Mouse (Mus musculus) layer of hippocampus, adult 9-11 months (tissue): ENCODE measurements around the gene Commd1.

Experiments
- DNase-seq: peaks from one replicate; pipeline ENCODE4 v3.0.0; 2022

Gene Commd1

GRCm38 (mm10) chr11:22937716-22938316 lies 44.4 kb downstream of the Commd1 start:
- DNase-seq: no peak

- DNase-seq: peak; percentile 25
These were observed 45.6 kb downstream of the Commd1 start for GRCm38 (mm10) chr11:22936446-22937125.

- no peak for DNase-seq
These were observed 50.0 kb downstream of the Commd1 start for GRCm38 (mm10) chr11:22932167-22932566.

- no peak for DNase-seq
These were observed 50.8 kb downstream of the Commd1 start for GRCm38 (mm10) chr11:22931320-22931905.

GRCm38 (mm10) chr11:22930129-22930528 lies 52.1 kb downstream of the Commd1 start:
- no peak for DNase-seq

- no peak for DNase-seq
These were observed 53.5 kb downstream of the Commd1 start for GRCm38 (mm10) chr11:22928586-22929169.

- DNase-seq: no peak
These were observed 58.6 kb downstream of the Commd1 start for GRCm38 (mm10) chr11:22923606-22924005.

- no peak for DNase-seq
These were observed 59.6 kb downstream of the Commd1 start for GRCm38 (mm10) chr11:22922546-22922945.

- no peak for DNase-seq
These were observed 62.8 kb downstream of the Commd1 start for GRCm38 (mm10) chr11:22919336-22919735.

- no peak for DNase-seq
These were observed 64.4 kb downstream of the Commd1 start for GRCm38 (mm10) chr11:22917786-22918185.

- DNase-seq: no peak
These were observed 68.4 kb downstream of the Commd1 start for GRCm38 (mm10) chr11:22913744-22914143.

GRCm38 (mm10) chr11:22911831-22912230 lies 70.4 kb downstream of the Commd1 start:
- DNase-seq: no peak

- DNase-seq: no peak
These were observed 75.7 kb downstream of the Commd1 start for GRCm38 (mm10) chr11:22906453-22906865.

GRCm38 (mm10) chr11:22902923-22903322 lies 79.3 kb downstream of the Commd1 start:
- DNase-seq: no peak

GRCm38 (mm10) chr11:22900041-22900440 lies 82.1 kb downstream of the Commd1 start:
- no peak for DNase-seq

- no peak for DNase-seq
These were observed 84.5 kb downstream of the Commd1 start for GRCm38 (mm10) chr11:22897642-22898041.

- DNase-seq: no peak
These were observed 85.1 kb downstream of the Commd1 start for GRCm38 (mm10) chr11:22897127-22897526.

- DNase-seq: no peak
These were observed 89.1 kb downstream of the Commd1 start for GRCm38 (mm10) chr11:22893075-22893474.

GRCm38 (mm10) chr11:22892466-22892865 lies 89.7 kb downstream of the Commd1 start:
- no peak for DNase-seq

- no peak for DNase-seq
These were observed 90.3 kb downstream of the Commd1 start for GRCm38 (mm10) chr11:22891876-22892275.

- DNase-seq: no peak
These were observed 90.9 kb downstream of the Commd1 start for GRCm38 (mm10) chr11:22891242-22891641.

GRCm38 (mm10) chr11:22889224-22889623 lies 93.0 kb downstream of the Commd1 start:
- peak; percentile 68 for DNase-seq

GRCm38 (mm10) chr11:22886991-22887390 lies 95.2 kb downstream of the Commd1 start:
- no peak for DNase-seq

- DNase-seq: no peak
These were observed 96.8 kb downstream of the Commd1 start for GRCm38 (mm10) chr11:22885350-22885749.
